Mouse (Mus musculus): Measurements from ENCODE around the gene Hist1h2bh.

GRCm38 (mm10) chr13:23515826-23516620 is 27.2 kb downstream of the Hist1h2bh start:
- TF ChIP-seq CTCF (IDR thresholded peaks at IDR 0.05; ENCODE audit: low read depth) (no peak), EP300 (IDR thresholded peaks at IDR 0.05; ENCODE audit: low read depth) (no peak)
